Mouse (Mus musculus) MEL (cell line): Measurements from ENCODE around the gene Wdr18. TPM values are rescaled to one million over a fixed set of nuclear protein-coding genes. Genes with fewer than 3 reads are reported as not detected.

Source experiments
- DNase-seq: peaks from one replicate; pipeline ENCODE4 v3.0.0; 2011; ENCODE audit warnings: low read depth, low spot score
- H3K27ac ChIP-seq: 2 replicates; pipeline ENCODE4 v1.5.1; 2012; ENCODE audit warnings: low read depth, mild to moderate bottlenecking, control low read depth, low read length, moderate library complexity; ENCODE audit not compliant: control insufficient read depth
- H3K27me3 ChIP-seq, 2 experiments: fragments of 150-350 bp in 1 of 2; sonication (generic) in 1 of 2; 2 replicates each; pipeline ENCODE4 v1.6.1; 2012; ENCODE audit warnings: low read length in 2 of 2, mild to moderate bottlenecking in 2 of 2, improper control_type of control experiment in 1 of 2, moderate library complexity in 1 of 2; ENCODE audit not compliant: insufficient read depth in 2 of 2, control insufficient read depth in 1 of 2
- H3K36me3 ChIP-seq, 2 experiments: 2 replicates each; pipeline ENCODE4 v1.6.1; 2012 to 2014; ENCODE audit warnings: low read length in 2 of 2, improper control_type of control experiment in 1 of 2, inconsistent platforms in 1 of 2, mild to moderate bottlenecking in 1 of 2; ENCODE audit not compliant: insufficient read depth in 2 of 2, control insufficient read depth in 1 of 2
- H3K4me1 ChIP-seq, 2 experiments: fragments of 150-350 bp in 1 of 2; sonication (generic) in 1 of 2; 2 replicates each; pipeline ENCODE4 v1.6.1; 2012; ENCODE audit warnings: low read length in 2 of 2, improper control_type of control experiment in 1 of 2, mild to moderate bottlenecking in 1 of 2; ENCODE audit not compliant: insufficient read depth in 2 of 2, control insufficient read depth in 1 of 2
- H3K4me3 ChIP-seq, 2 experiments: fragments of 150-350 bp in 1 of 2; sonication (generic) in 1 of 2; 2 replicates each; pipeline ENCODE4 v1.5.1; 2012; ENCODE audit warnings: low read depth in 2 of 2, low read length in 2 of 2, mild to moderate bottlenecking in 2 of 2, moderate library complexity in 2 of 2, control low read depth in 1 of 2, improper control_type of control experiment in 1 of 2; ENCODE audit not compliant: control insufficient read depth in 1 of 2, insufficient read depth in 1 of 2
- H3K79me2 ChIP-seq: 2 replicates; pipeline ENCODE4 v1.6.1; 2012; ENCODE audit warnings: mild to moderate bottlenecking, low read length, moderate library complexity; ENCODE audit not compliant: control insufficient read depth, poor library complexity, insufficient read depth
- H3K9ac ChIP-seq: 2 replicates; pipeline ENCODE4 v1.6.1; 2012; ENCODE audit warnings: low read depth, mild to moderate bottlenecking, control low read depth, low read length, moderate library complexity; ENCODE audit not compliant: control insufficient read depth, poor library complexity, severe bottlenecking
- H3K9me3 ChIP-seq: fragments of 150-350 bp; sonication (generic); replicated peaks from 2 replicates; pipeline ENCODE4 v1.6.1; 2012; ENCODE audit warnings: mild to moderate bottlenecking, low read length, improper control_type of control experiment, moderate library complexity; ENCODE audit not compliant: insufficient read depth
- CHD1 ChIP-seq: IDR thresholded peaks from 2 replicates; pipeline ENCODE4 v1.6.1; 2012; ENCODE audit warnings: low read depth, mild to moderate bottlenecking, inconsistent platforms, low read length, improper control_type of control experiment
- E2F4 ChIP-seq: IDR thresholded peaks from 2 replicates; pipeline ENCODE4 v1.6.1; 2011; ENCODE audit warnings: low read depth, low read length, improper control_type of control experiment, borderline replicate concordance
- EP300 ChIP-seq, 2 experiments: IDR thresholded peaks; 2 replicates each; pipeline ENCODE4 v1.6.1; 2011; ENCODE audit warnings: improper control_type of control experiment in 2 of 2, low read length in 2 of 2, low read depth in 1 of 2, mild to moderate bottlenecking in 1 of 2
- GABPA ChIP-seq: IDR thresholded peaks from 2 replicates; pipeline ENCODE4 v1.6.1; 2012; ENCODE audit warnings: low read depth, mild to moderate bottlenecking, inconsistent platforms, low read length, improper control_type of control experiment, moderate library complexity
- HCFC1 ChIP-seq: IDR thresholded peaks from 2 replicates; pipeline ENCODE4 v1.6.1; 2012; ENCODE audit warnings: low read depth, mild to moderate bottlenecking, inconsistent platforms, low read length, improper control_type of control experiment, moderate library complexity
- JUND ChIP-seq: IDR thresholded peaks from 2 replicates; pipeline ENCODE4 v1.6.1; 2011; ENCODE audit warnings: low read depth, mild to moderate bottlenecking, improper control_type of control experiment, low read length
- MAFK ChIP-seq: IDR thresholded peaks from 2 replicates; pipeline ENCODE4 v1.6.1; 2011; ENCODE audit warnings: low read depth, mild to moderate bottlenecking, low read length, improper control_type of control experiment, borderline replicate concordance
- MAX ChIP-seq: IDR thresholded peaks from 2 replicates; pipeline ENCODE4 v1.6.1; 2011; ENCODE audit warnings: low read length, improper control_type of control experiment
- MEF2A ChIP-seq: IDR thresholded peaks from 2 replicates; pipeline ENCODE4 v1.6.1; 2014; ENCODE audit warnings: low read depth, mild to moderate bottlenecking, inconsistent platforms, low read length, improper control_type of control experiment; ENCODE audit not compliant: poor library complexity, insufficient replicate concordance, severe bottlenecking; ENCODE audit errors: extremely low read depth
- MYC ChIP-seq: IDR thresholded peaks from 2 replicates; pipeline ENCODE4 v1.6.1; 2011; ENCODE audit warnings: low read depth, mild to moderate bottlenecking, low read length, improper control_type of control experiment, moderate library complexity
- NRF1 ChIP-seq: IDR thresholded peaks from 2 replicates; pipeline ENCODE4 v1.6.1; 2014; ENCODE audit warnings: low read depth, mild to moderate bottlenecking, inconsistent platforms, low read length, improper control_type of control experiment, moderate library complexity; ENCODE audit not compliant: poor library complexity, insufficient read depth, severe bottlenecking
- POLR2AphosphoS2 ChIP-seq: IDR thresholded peaks from 2 replicates; pipeline ENCODE4 v1.6.1; 2011; ENCODE audit warnings: low read length, improper control_type of control experiment
- RAD21 ChIP-seq: IDR thresholded peaks from 2 replicates; pipeline ENCODE4 v1.6.1; 2011; ENCODE audit warnings: mild to moderate bottlenecking, low read depth, low read length, improper control_type of control experiment
- RCOR1 ChIP-seq: IDR thresholded peaks from 2 replicates; pipeline ENCODE4 v1.6.1; 2012; ENCODE audit warnings: low read depth, mild to moderate bottlenecking, inconsistent platforms, low read length, improper control_type of control experiment
- SIN3A ChIP-seq: IDR thresholded peaks from 2 replicates; pipeline ENCODE4 v1.6.1; 2012; ENCODE audit warnings: low read length, improper control_type of control experiment, inconsistent platforms
- TAL1 ChIP-seq: IDR thresholded peaks from 2 replicates; pipeline ENCODE4 v1.6.1; 2012; ENCODE audit warnings: mild to moderate bottlenecking, inconsistent platforms, low read length, moderate library complexity, mixed read lengths
- UBTF ChIP-seq: IDR thresholded peaks from 2 replicates; pipeline ENCODE4 v1.6.1; 2012; ENCODE audit warnings: low read depth, mild to moderate bottlenecking, inconsistent platforms, low read length, improper control_type of control experiment, moderate library complexity, borderline replicate concordance; ENCODE audit not compliant: insufficient read depth
- USF1 ChIP-seq: IDR thresholded peaks from 2 replicates; pipeline ENCODE4 v1.6.1; 2014; ENCODE audit warnings: low read depth, mild to moderate bottlenecking, inconsistent platforms, low read length, improper control_type of control experiment, moderate library complexity
- USF2 ChIP-seq, 2 experiments: IDR thresholded peaks; 2 replicates each; pipeline ENCODE4 v1.6.1; 2011 to 2012; ENCODE audit warnings: improper control_type of control experiment in 2 of 2, low read length in 2 of 2, borderline replicate concordance in 1 of 2, inconsistent platforms in 1 of 2, low read depth in 1 of 2, mild to moderate bottlenecking in 1 of 2; ENCODE audit not compliant: insufficient read depth in 1 of 2
- ZKSCAN1 ChIP-seq: IDR thresholded peaks from 2 replicates; pipeline ENCODE4 v1.6.1; 2012; ENCODE audit warnings: low read depth, mild to moderate bottlenecking, inconsistent platforms, low read length, improper control_type of control experiment, moderate library complexity
- ZMIZ1 ChIP-seq: IDR thresholded peaks from 2 replicates; pipeline ENCODE4 v1.6.1; 2012; ENCODE audit warnings: low read depth, mild to moderate bottlenecking, inconsistent platforms, low read length, improper control_type of control experiment, moderate library complexity
- polyA plus RNA-seq, 2 experiments: library from polyadenylated mRNA; stranded (reverse) in 1 of 2; unstranded in 1 of 2; fragments of >175 nt in 1 of 2; fragments of >200 nt in 1 of 2; gene quantifications; 2 replicates each; pipeline versions ENCODE4 v1.2.1 to v1.2.4; 2012; ENCODE audit warnings: low replicate concordance in 2 of 2, low read depth in 1 of 2; ENCODE audit not compliant: insufficient read length in 2 of 2, insufficient read depth in 1 of 2, missing spikeins in 1 of 2
- total RNA-seq: library from RNA; depleted of rRNA; stranded (reverse); fragments of 300-350 nt; gene quantifications from 2 replicates; pipeline ENCODE4 v1.2.3, GENCODE M21; 2012

Wdr18 gene
- total and polyA plus RNA-seq, 3 experiments = 89.5 to 107 TPM; not detected in 1

DNA sequence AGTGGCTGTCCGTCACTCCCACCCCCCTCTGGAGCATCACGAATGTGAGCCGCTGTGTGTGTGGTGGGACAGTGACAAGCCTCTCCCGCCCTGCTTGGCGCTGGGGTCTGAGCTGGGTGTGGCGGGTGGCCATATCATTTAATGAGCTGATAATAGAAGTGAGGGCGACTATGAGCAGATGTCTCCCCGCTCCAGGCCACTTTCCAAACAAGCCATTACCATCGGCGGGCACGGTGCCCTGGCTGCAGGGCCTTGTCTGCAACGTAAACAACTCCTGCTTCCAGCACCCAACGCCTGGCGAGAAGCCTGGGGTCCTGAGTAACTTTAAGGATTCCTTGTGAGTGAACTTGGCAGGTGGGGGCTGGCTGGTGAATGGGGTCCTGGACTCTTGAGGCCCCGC lies 37.9 kb downstream of the Wdr18 start:
- Histone ChIP-seq H3K4me3 (peak overlapping the region; percentile 73 to 88), H3K9me3 (no peaks in the 10 kb centered on the region), H3K27me3 (no peaks in the 10 kb centered on the region), H3K27ac (peak overlapping the region; percentile 90), H3K36me3 (peaks cover 0 to 17% of the 10 kb centered on the region in 2 experiments; a peak in 2 of 4 replicates), H3K9ac (peak overlapping the region; percentile 52), H3K4me1 (peaks cover 14 to 28% of the 10 kb centered on the region in 2 experiments)
- TF ChIP-seq POLR2AphosphoS2 (no peak), CHD1 (no peak), SIN3A (no peak), ZKSCAN1 (no peak), MEF2A (no peak), JUND (no peak), MAFK (no peak), NRF1 (no peak), USF1 (no peak), TAL1 (no peak), MAX (no peak), GABPA (no peak), ZMIZ1 (no peak), EP300 (IDR thresholded peaks at IDR 0.05; ENCODE audit: low read depth in 1 of 2, low read length in 2 of 2) (no peak), USF2 (IDR thresholded peaks at IDR 0.05; ENCODE audit: borderline replicate concordance in 1 of 2, insufficient read depth in 1 of 2, low read depth in 1 of 2, low read length in 2 of 2) (no peak), E2F4 (no peak), RAD21 (no peak), RCOR1 (no peak)
- TF ChIP-seq, all 39 proteins: peak for 0
- DNase-seq = peak; percentile 45
- H3K79me2 ChIP-seq = peaks cover 5% of the 10 kb centered on the region; the same call in 1 of the 2 replicates

DNA sequence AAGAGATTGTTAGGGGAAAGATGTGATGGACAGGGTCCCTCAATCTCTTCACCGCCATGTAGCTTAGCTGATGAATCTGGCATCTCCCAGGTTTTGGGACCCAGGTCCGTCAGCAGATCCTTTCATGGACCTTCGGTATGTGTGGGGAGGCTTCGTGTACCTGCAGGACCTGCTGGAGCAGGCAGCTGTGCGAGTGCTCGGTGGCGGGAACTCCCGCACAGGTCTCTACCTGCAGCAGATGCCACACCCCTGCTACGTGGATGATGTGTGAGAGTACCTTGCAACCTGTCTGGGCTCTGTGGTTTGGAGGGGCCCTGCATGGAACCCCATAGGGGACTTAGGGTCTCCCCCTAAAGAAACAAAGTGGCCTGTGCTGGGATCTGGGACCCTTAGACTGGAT lies 42.0 kb downstream of the Wdr18 start:
- DNase-seq = no peak
- Histone ChIP-seq H3K4me1 (peaks cover 7 to 27% of the 10 kb centered on the region in 2 experiments), H3K36me3 (peaks cover 0 to 14% of the 10 kb centered on the region in 2 experiments; a peak in 2 of 4 replicates), H3K4me3 (no peak overlapping the region), H3K27me3 (no peaks in the 10 kb centered on the region), H3K27ac (no peak overlapping the region), H3K9me3 (no peaks in the 10 kb centered on the region), H3K9ac (no peak overlapping the region), H3K79me2 (peaks cover 1% of the 10 kb centered on the region; the same call in 1 of the 2 replicates)
- TF ChIP-seq MYC (no peak), RCOR1 (no peak), POLR2AphosphoS2 (no peak), UBTF (no peak), CHD1 (no peak), HCFC1 (no peak)
- TF ChIP-seq, all 39 proteins: peak for 0
